Mouse (Mus musculus) c-Kit-positive CD71-positive TER-119-negative erythroid progenitor cells, embryonic 14.5 days (primary cell): ENCODE measurements around the gene Sema4c.
A peak's percentile ranks its signal among the peaks of the same experiment; 100 is the strongest.

Source experiments
- DNase-seq: peaks from one replicate; pipeline ENCODE4 v3.0.0-alpha.2; 2013; ENCODE audit warnings: low read depth

The Sema4c gene

GRCm38 (mm10) chr1:36558031-36558993 is at the start of gene Sema4c:
TSS of gene Sema4c (minus strand) at chr1:36558349.
- no peak for DNase-seq

- DNase-seq, result no peak
Observed at GRCm38 (mm10) chr1:36606951-36607350, 48.8 kb upstream of the Sema4c start.

- DNase-seq, result no peak
Observed at GRCm38 (mm10) chr1:36604254-36605156, 46.4 kb upstream of the Sema4c start.

- DNase-seq, result no peak
Observed at GRCm38 (mm10) chr1:36603361-36603760, 45.2 kb upstream of the Sema4c start.

- no peak for DNase-seq
Observed at GRCm38 (mm10) chr1:36602271-36602670, 44.1 kb upstream of the Sema4c start.

GRCm38 (mm10) chr1:36598411-36598810 is 40.3 kb upstream of the Sema4c start:
- DNase-seq, result no peak

GRCm38 (mm10) chr1:36596114-36596513 is 38.0 kb upstream of the Sema4c start:
- no peak for DNase-seq

GRCm38 (mm10) chr1:36595167-36595931 is 37.2 kb upstream of the Sema4c start:
- no peak for DNase-seq

- no peak for DNase-seq
Observed at GRCm38 (mm10) chr1:36593099-36593498, 35.0 kb upstream of the Sema4c start.

GRCm38 (mm10) chr1:36591408-36591807 is 33.3 kb upstream of the Sema4c start:
- no peak for DNase-seq

- DNase-seq, result no peak
Observed at GRCm38 (mm10) chr1:36590664-36591063, 32.5 kb upstream of the Sema4c start.

GRCm38 (mm10) chr1:36589486-36589885 is 31.3 kb upstream of the Sema4c start:
- DNase-seq, result no peak

- DNase-seq, result no peak
Observed at GRCm38 (mm10) chr1:36588476-36589450, 30.6 kb upstream of the Sema4c start.

- no peak for DNase-seq
Observed at GRCm38 (mm10) chr1:36587860-36588259, 29.7 kb upstream of the Sema4c start.

- no peak for DNase-seq
Observed at GRCm38 (mm10) chr1:36586288-36586687, 28.1 kb upstream of the Sema4c start.

GRCm38 (mm10) chr1:36583408-36584116 is 25.4 kb upstream of the Sema4c start:
- no peak for DNase-seq

- no peak for DNase-seq
Observed at GRCm38 (mm10) chr1:36582211-36582610, 24.1 kb upstream of the Sema4c start.

GRCm38 (mm10) chr1:36581260-36581659 is 23.1 kb upstream of the Sema4c start:
- DNase-seq, result no peak

- peak; percentile 52 for DNase-seq
Observed at GRCm38 (mm10) chr1:36580384-36581207, 22.4 kb upstream of the Sema4c start.
